Mouse (Mus musculus) C2C12 (cell line): ENCODE measurements around the gene Smim23.

Experiments
- CEBPB ChIP-seq: IDR thresholded peaks from one replicate; pipeline ENCODE4 v1.6.1; 2011; ENCODE audit warnings: low read depth, mild to moderate bottlenecking, control low read depth, moderate library complexity
- CTCF ChIP-seq: IDR thresholded peaks from one replicate; pipeline ENCODE4 v1.5.1; 2011; ENCODE audit not compliant: control insufficient read depth, insufficient read depth, insufficient read length
- FOSL1 ChIP-seq: IDR thresholded peaks from one replicate; pipeline ENCODE4 v1.8.0; 2011; ENCODE audit warnings: mild to moderate bottlenecking, low read length; ENCODE audit not compliant: poor library complexity, insufficient read depth, severe bottlenecking
- MAX ChIP-seq: IDR thresholded peaks from one replicate; pipeline ENCODE4 v1.6.1; 2011; ENCODE audit warnings: mild to moderate bottlenecking, control low read depth
- MYOD1 ChIP-seq: IDR thresholded peaks from one replicate; pipeline ENCODE4 v1.6.1; 2011; ENCODE audit warnings: low read depth; ENCODE audit not compliant: control insufficient read depth, insufficient read length
- MYOG ChIP-seq: IDR thresholded peaks from one replicate; pipeline ENCODE4 v1.6.1; 2011; ENCODE audit not compliant: control insufficient read depth, insufficient read length; ENCODE audit errors: extremely low read depth
- USF1 ChIP-seq: IDR thresholded peaks from one replicate; pipeline ENCODE4 v1.6.1; 2011; ENCODE audit warnings: low read depth, mild to moderate bottlenecking, control low read depth, moderate library complexity

DNA sequence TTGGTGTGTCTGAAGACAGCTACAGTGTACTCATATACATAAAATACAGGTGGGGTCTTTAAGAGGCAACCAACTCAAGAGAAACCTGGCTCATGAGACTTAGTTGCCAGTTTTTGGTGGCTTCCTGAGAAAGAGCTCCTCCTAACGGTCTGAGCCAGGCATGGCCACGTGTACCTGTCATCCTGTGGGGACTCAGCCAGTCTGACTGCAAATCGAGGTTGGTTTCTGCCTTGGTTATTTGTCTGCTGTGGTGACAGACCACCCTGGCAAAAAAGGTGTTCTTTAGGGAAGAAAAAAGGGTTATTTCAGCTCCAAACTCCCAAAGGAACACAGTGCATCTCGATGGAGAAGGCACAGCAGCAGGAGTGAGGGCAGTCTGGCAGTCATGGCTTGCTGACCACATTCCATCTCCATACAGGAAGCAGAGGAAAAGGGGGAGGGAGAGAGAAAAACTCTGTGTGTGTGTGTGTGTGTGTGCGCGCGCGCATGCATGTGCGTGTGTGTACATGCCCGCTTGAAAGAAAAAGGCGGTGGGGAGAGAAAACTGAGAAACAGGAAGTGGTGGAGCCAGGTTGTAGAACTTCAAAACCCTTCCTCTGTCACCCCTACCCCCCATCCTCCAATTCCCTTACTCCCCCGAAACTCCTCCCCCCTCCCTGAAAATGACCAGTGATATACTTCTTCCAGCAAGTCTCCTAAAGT is 55.6 kb downstream of the Smim23 start:
- TF ChIP-seq CTCF = no peak
- no peak for TF ChIP-seq FOSL1
- no peak for TF ChIP-seq MAX
- no peak for TF ChIP-seq MYOG
- no peak for TF ChIP-seq CEBPB
- no peak for TF ChIP-seq USF1
- TF ChIP-seq MYOD1 = no peak
